Mouse (Mus musculus) lung, embryonic 16.5 days (tissue): ENCODE data around the gene Atp8a2. TPM values are rescaled to one million over a fixed set of nuclear protein-coding genes. Genes with fewer than 3 reads are reported as not detected.
A peak's percentile ranks its signal among the peaks of the same experiment; 100 is the strongest.

Experiments
- ATAC-seq: fragments of 200-750 bp; cut with Nextera tagmentation; 2 replicates; pipeline ENCODE4 v1.8.0; 2017; ENCODE audit warnings: low read depth, mild to moderate bottlenecking, moderate library complexity
- H3K27ac ChIP-seq: fragments of 300-500 bp; sonication (generic); 2 replicates; pipeline ENCODE4 v1.5.1; 2014; ENCODE audit warnings: mild to moderate bottlenecking, control low read depth, low read length
- H3K27me3 ChIP-seq: fragments of 300-500 bp; sonication (generic); 2 replicates; pipeline ENCODE4 v1.6.1; 2014; ENCODE audit warnings: low read depth, low read length, mixed read lengths; ENCODE audit not compliant: control insufficient read depth, insufficient read depth
- H3K36me3 ChIP-seq: fragments of 300-500 bp; sonication (generic); 2 replicates; pipeline ENCODE4 v1.6.1; 2014; ENCODE audit warnings: low read length; ENCODE audit not compliant: control insufficient read depth, insufficient read depth
- H3K4me1 ChIP-seq: fragments of 300-500 bp; sonication (generic); replicated peaks from 2 replicates; pipeline ENCODE4 v1.6.1; 2014; ENCODE audit warnings: low read length, mixed read lengths; ENCODE audit not compliant: control insufficient read depth, insufficient read depth
- H3K4me2 ChIP-seq: fragments of 300-500 bp; sonication (generic); 2 replicates; pipeline ENCODE4 v1.6.1; 2014; ENCODE audit warnings: low read depth, low read length, control low read depth
- H3K4me3 ChIP-seq: fragments of 300-500 bp; sonication (generic); 2 replicates; pipeline ENCODE4 v1.5.1; 2014; ENCODE audit warnings: mild to moderate bottlenecking, low read length, control low read depth
- H3K9ac ChIP-seq: fragments of 300-500 bp; sonication (generic); 2 replicates; pipeline ENCODE4 v1.6.1; 2014; ENCODE audit warnings: low read length, control low read depth
- H3K9me3 ChIP-seq: fragments of 300-500 bp; sonication (generic); 2 replicates; pipeline ENCODE4 v1.6.1; 2016; ENCODE audit warnings: low read length; ENCODE audit not compliant: control insufficient read depth
- WGBS: fragments of 180-500 bp; shearing (Covaris S2); extraction: QIAGEN DNeasy Blood & Tissue Kit; methylation state at CpG from one replicate; pipeline ENCODE4 v1.1.7; 2014; 5-methylcytosine and 5-hydroxymethylcytosine counted together
- polyA plus RNA-seq: library from polyadenylated mRNA; unstranded; fragments of >200 nt; fragmentation: Nextera tagmentation; extraction: Ambion mirVana; gene quantifications from 2 replicates; pipeline ENCODE4 v1.2.1, GENCODE M21; 2015

Gene Atp8a2
- polyA plus RNA-seq, 1 experiment from 2014 or later, result 0.88 TPM

DNA sequence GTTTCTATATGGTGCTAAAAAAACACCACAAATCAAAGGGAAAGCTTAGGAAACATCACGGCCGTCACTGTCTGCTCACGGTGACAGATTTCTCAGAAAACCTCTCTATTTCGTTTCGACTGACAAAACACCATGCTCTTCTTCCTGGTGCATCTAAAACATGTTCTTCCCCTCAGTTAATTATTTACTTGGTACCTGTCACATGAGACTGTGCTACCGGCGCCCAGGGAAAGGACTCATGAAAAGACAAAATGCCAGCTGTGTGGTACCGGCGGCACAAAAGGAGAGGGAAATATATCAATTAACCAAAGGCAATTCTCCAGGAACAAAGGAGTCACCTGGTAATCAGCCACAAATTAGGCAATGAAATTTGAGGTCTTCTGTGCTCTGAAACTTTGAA, 62.3 kb downstream of the Atp8a2 start:
- WGBS, result 73% methylated on average over 9 of the region's 9 CpGs
- H3K4me3 ChIP-seq, result no peak overlapping the region
- H3K4me1 ChIP-seq, result no peaks in the 10 kb centered on the region
- H3K36me3 ChIP-seq, result no peaks in the 10 kb centered on the region
- H3K27me3 ChIP-seq, result no peaks in the 10 kb centered on the region
- H3K9ac ChIP-seq, result no peak overlapping the region
- H3K4me2 ChIP-seq, result no peak overlapping the region
- H3K9me3 ChIP-seq, result no peaks in the 10 kb centered on the region
- H3K27ac ChIP-seq, result no peak overlapping the region
- ATAC-seq, result no peak

DNA sequence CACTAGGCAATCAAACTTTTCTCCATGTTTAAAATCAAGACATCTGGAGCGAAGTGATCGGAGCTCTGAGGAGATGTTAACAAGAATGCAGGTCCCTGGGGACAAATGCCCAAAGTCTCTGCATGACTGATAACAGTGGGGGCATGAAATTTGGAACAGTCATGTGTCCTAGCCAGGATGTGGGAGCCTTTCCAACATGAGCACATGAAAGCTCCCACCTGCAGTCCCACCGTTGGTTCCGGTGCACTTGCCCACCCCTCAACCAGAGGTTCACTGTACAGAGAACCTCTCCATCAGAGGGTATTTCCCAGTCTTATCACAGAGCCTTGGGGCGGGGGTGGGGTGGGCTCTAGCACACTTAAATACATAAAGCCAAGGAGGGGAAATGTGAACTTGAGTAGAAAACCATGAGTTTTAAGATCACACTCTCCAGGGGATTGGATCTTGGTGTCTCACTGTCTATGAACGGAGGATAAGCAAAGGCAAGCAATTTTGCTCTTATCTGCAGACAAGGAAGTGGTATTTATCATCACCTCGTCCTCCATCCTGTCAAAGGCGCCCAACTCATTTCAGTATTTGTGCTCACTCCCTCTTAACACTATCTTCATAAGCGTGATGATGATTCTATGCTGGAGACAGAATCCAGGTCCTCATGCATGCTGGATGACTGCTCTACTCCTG, 65.6 kb downstream of the Atp8a2 start:
- Histone ChIP-seq H3K4me3 (no peak overlapping the region), H3K36me3 (no peaks in the 10 kb centered on the region), H3K9me3 (no peaks in the 10 kb centered on the region), H3K4me2 (no peak overlapping the region), H3K27me3 (no peaks in the 10 kb centered on the region), H3K27ac (no peak overlapping the region), H3K9ac (no peak overlapping the region), H3K4me1 (no peaks in the 10 kb centered on the region)
- WGBS, result 65% methylated on average over 9 of the region's 9 CpGs
- ATAC-seq, result no peak

DNA sequence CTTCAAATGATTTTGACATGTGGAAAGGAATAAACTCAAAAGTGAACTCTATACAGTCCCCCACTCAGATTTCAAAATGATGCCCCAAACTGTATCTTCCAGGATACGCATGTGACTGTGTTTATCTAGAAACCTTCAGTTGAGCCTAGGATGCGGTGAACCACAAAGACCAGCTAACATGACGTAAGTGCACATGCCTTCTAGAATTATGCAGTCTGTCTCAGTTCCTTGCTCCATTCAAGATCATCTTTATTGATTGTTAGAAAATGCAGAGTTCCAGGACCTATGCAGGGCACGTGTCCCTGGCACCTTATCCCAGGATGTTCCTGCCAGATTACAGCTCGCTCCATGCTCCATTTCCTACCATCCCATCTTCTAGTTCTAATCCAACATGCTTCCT, 67.4 kb downstream of the Atp8a2 start:
- H3K36me3 ChIP-seq, result no peaks in the 10 kb centered on the region
- 84% methylated on average over 5 of the region's 5 CpGs for WGBS
- ATAC-seq, result no peak

DNA sequence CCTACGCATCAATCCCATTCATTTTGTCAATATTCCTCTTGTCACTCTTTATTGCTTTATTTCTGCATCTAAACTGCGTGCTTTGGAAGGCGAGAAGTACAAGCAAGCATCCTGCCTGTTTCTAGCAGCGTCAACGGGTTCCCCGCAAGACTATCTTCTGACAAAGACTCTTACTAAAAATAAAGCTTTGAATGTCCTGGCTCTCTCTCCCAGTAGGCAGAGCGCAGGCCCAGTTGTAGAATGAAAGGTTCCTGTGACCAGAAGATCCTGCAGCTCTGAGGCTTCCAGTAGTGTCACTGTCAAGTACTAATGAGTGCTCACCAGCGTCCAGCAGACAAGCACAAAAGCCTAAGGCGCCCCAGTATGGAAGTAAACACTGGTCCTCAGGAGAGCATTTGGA, 71.8 kb downstream of the Atp8a2 start:
- no peak overlapping the region for H3K9ac ChIP-seq
- H3K9me3 ChIP-seq, result no peaks in the 10 kb centered on the region
- H3K4me3 ChIP-seq, result no peak overlapping the region
- H3K27ac ChIP-seq, result no peak overlapping the region
- WGBS, result 79% methylated on average over 9 of the region's 9 CpGs
- no peak for ATAC-seq
- no peaks in the 10 kb centered on the region for H3K4me1 ChIP-seq
- no peak overlapping the region for H3K4me2 ChIP-seq
- H3K36me3 ChIP-seq, result no peaks in the 10 kb centered on the region
- no peaks in the 10 kb centered on the region for H3K27me3 ChIP-seq

More for the DNA sequence above, 67.4 kb downstream of the Atp8a2 start:
- Histone ChIP-seq H3K9me3 (no peaks in the 10 kb centered on the region), H3K4me1 (no peaks in the 10 kb centered on the region), H3K9ac (no peak overlapping the region), H3K4me3 (no peak overlapping the region), H3K27ac (no peak overlapping the region), H3K27me3 (no peaks in the 10 kb centered on the region), H3K4me2 (no peak overlapping the region)

DNA sequence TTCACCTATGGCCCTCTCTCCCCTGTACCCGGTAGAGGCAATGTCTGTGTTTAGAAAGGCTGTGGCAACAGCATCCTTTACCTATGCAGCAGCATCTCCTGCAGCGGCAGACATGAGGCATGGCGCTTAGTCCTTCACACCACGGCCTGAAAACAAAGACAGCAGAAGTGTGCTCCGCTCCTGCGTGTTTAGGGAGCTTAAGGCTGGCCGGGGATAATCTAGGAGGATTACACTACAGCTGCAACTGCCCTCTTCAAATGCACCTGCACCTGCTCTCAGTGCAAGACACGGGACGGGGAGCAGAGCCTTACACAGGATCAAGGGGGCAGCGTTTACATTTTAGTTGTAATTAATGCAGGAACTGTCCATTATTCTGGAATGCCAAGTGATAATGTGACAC, 75.4 kb downstream of the Atp8a2 start:
- H3K4me3 ChIP-seq, result no peak overlapping the region
- no peak overlapping the region for H3K4me2 ChIP-seq
- H3K27ac ChIP-seq, result no peak overlapping the region
- no peaks in the 10 kb centered on the region for H3K27me3 ChIP-seq
- no peaks in the 10 kb centered on the region for H3K36me3 ChIP-seq
- H3K9ac ChIP-seq, result no peak overlapping the region
- WGBS, result 43% methylated on average over 10 of the region's 10 CpGs
- no peaks in the 10 kb centered on the region for H3K9me3 ChIP-seq
- no peaks in the 10 kb centered on the region for H3K4me1 ChIP-seq
- ATAC-seq, result no peak

DNA sequence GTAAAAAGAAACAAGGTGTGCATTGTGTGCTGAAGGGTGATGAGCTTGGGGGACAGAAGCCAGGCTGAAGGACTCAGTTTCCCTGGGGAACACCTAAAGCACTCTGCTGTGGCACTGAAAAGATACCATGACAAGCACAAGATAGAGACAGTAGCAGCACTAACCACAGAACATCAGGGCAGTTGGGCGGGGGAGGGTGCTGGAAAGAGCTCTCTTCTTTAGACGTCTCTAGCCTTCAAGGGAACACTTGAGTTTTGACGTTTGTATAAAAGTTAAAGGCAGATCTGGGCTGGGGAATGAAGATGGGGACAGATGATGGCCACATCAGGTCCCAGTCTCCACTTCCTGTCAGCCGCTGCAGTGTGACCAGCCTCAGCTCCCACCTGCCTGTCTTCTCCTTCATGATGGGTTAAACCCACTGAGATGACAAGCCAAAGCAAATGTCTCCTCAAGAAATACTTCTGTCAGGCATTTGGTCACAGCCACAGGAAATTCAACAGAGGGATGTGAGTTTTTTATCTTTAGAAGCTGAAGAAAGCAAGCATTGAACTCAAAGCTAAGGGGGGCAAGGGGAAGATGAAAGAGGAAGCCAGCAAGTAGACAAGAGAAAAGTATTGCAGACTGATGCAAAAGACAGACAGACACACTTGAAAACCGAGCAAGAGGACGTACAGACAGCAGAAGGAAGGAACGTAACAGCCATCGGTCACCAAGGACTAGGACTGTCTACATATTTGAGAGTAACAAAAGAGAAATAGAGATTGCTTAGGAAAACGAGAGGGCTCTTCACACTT, 79.0 kb downstream of the Atp8a2 start:
- Histone ChIP-seq H3K27ac (no peak overlapping the region), H3K4me3 (no peak overlapping the region), H3K9ac (no peak overlapping the region), H3K36me3 (no peaks in the 10 kb centered on the region), H3K4me1 (no peaks in the 10 kb centered on the region), H3K9me3 (no peaks in the 10 kb centered on the region), H3K4me2 (no peak overlapping the region), H3K27me3 (no peaks in the 10 kb centered on the region)
- 68% methylated on average over 9 of the region's 9 CpGs for WGBS
- ATAC-seq, result no peak

DNA sequence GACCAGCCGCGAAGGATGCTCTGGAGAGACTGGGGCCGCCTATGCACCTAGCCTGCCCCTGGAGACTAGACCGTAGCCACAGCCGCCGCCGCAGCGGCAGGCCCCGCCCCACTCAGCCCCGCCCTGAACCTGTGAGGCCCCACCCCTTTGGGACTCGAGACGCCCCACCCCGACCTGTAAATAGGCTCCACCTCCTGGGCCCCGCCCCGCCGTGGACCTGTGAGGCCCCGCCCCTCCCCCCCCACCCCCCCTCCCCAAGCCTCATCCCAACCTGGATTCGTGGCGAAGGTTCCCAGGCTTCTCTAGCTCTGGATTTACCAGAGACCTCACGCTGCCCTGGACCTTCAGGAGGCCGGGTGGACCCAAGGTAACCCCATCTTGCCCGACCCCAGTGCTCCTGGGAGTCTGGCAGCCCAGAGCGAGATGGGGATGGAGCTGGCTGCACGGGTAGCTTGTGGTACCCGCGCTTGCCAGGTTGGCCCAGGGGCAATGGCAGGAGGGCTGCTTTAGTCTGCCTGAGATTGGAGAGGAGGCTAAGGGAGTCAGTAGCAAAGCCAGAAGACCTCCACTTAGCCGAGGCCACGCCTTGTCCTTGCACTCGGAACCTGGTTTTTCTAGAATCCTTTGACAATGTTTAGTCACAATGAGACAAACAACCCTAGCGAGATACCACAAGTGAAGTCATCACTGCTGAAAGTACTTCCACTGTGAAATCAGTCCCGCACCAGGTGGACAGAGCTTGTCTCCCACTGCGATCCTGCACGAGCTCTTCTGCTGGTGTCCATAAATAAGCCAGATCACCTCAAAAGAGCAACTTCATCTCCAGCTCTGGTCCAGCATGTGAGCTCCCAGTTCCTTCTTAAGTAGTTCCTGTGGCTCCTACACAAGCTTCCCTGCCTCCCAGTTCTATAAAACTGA, 109.9 kb downstream of the Atp8a2 start:
- H3K36me3 ChIP-seq, result no peaks in the 10 kb centered on the region
- no peak overlapping the region for H3K9ac ChIP-seq
- peak overlapping the region; percentile 47 for H3K4me3 ChIP-seq
- WGBS, result 10% methylated on average over 28 of the region's 33 CpGs
- no peak overlapping the region for H3K27ac ChIP-seq
- H3K9me3 ChIP-seq, result no peaks in the 10 kb centered on the region
- peak; percentile 85 for ATAC-seq
- peak overlapping the region; percentile 73 for H3K4me2 ChIP-seq
- peaks cover 5% of the 10 kb centered on the region; the same call in 1 of the 2 replicates for H3K27me3 ChIP-seq
- H3K4me1 ChIP-seq, result peaks cover 7% of the 10 kb centered on the region

DNA sequence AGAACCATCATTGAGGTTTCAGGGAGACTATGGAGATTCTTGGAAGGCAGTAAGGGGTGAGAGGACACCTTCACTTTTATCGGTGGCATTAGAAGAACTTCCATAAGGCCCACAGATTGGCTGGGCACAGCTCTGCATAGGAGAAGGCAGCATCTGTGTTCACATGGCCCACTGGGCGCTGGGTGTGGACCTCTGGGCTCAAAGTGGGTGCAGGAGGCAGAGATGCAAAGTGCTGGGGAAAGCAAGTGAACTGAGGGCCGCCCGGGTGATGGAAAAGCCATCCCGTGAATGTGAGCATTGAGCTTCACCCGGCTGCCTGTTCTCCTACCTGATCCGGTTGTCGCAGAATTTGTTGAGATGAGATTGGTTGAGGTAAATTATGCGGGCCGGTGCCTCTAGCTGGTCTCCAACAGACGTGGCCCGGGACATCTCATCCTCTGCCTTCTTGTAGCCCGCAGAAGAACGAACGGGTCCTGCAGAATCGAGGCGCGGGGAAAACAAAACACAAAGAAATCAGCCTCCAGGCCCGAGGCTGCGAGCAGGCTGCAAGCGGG, 110.6 kb downstream of the Atp8a2 start:
- H3K9ac ChIP-seq, result no peak overlapping the region
- H3K36me3 ChIP-seq, result no peaks in the 10 kb centered on the region
- H3K9me3 ChIP-seq, result no peaks in the 10 kb centered on the region
- no peak for ATAC-seq
- peaks cover 7% of the 10 kb centered on the region for H3K4me1 ChIP-seq
- 4% methylated on average over 21 of the region's 21 CpGs for WGBS
- peak overlapping the region; percentile 73 for H3K4me2 ChIP-seq
- peaks cover 5% of the 10 kb centered on the region; the same call in 1 of the 2 replicates for H3K27me3 ChIP-seq
- H3K27ac ChIP-seq, result no peak overlapping the region
- peak overlapping the region; percentile 47 for H3K4me3 ChIP-seq
